Mouse (Mus musculus): Measurements from ENCODE around the gene Poldip2.

The Poldip2 gene

DNA sequence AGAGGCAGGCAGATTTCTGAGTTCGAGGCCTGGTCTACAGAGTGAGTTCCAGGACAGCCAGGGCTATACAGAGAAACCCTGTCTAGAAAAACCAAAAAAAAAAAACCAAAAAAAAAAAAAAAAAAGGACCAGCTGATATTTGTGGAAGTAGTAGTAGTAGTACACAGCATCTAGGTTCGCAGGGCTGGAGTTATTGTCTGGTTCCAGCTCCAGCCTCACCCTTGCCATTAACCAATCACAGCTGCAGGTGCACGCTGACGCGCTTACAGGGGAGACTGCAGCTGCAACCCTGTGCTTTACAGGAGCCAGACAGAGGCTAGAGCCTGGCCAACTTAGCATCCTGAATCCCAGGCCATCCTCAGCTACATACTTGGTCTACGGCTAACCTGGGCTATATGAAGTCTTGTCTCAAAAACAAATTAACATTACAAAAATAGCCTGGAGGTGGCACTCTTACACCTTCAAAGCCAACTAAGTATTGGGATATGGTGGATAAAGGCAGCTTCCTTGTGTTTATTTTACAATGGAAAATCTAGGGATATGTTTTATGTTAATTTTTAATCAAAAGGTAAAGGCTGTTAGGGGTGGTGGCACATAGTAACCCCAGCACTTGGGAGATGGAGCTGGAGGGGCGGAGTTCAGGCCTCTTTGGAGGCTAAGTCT, 32.6 kb downstream of the Poldip2 start:
- DNase-seq (ENCODE audit: low read depth, low spot score) = no peak

DNA sequence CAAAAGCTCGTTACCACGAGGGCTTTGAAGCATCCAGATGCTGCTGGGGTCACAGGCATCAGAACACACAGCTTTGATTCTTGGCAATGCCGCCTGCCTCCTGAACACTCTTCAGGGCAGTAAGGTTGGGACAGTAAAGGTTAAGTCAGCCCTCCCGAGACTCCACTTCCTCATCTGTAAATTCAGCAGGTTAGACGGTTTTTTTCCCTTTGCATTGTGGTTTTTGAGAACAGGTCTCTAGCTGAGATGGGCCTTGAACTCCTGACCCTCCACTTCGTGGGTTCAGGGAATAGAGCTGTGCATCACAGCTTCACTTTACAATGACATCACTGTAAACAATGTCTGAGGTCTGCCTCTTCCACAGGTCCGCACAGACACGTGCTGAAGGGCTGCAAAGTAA, 33.2 kb downstream of the Poldip2 start:
- DNase-seq (ENCODE audit: low read depth, low spot score) = no peak

DNA sequence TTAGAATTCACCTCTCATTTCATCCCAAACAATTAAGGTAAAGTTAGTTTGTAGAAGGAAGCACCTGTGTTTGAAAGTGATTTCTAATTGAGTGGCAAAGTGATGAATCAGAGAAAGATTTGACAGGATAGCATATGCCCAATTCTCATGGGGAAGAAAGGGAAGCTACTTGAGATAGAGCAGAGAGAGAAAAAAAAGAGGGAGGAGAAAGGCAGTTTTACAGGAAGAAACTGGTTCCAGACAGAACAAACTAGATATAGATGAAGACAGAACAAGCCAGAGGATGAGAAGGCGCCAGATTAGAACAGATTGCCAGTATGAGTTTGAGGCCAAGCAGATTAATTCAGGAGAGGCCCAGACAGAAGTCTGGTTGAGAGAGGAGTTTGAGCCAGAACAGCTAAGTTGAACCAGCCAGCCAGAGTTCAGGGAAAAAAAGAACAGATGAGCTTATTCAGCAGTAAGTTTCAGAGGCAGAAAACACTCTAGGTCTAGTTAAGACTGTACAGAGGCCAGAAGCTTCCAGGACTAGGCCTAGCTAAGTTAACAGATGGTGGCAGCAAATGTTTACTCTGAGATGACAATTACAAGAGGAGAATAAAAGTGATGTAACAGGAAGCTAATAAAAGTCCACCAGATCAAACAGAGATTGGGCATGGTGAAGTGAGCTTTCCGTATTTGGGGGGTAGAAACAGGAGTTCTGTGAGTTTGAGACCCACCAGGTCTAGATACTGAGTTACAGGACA, 35.9 kb downstream of the Poldip2 start:
- no peak for DNase-seq (ENCODE audit: low read depth, low spot score)

DNA sequence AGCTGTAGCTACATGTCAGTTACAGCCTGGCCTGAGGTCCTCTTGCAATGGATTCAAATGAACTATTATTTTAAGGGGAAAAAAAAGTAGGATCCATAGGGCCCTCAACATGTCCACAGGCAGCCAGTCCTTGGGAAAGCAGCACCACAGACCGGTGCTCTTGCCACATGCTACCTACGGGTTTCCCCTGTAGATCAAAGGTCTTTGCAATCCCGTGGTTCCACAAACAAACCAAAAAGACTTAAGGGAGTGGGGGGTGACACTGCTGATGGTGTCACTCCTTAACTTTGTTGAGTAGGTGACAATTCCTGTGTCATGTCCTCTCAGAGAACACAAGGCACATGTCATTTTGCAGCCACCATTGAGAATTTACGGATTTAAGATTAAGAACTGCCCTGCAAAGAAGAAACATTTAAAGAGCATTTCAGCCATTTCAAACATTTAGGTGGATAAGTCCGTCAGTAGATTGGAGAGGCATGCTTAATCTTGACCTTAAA, 37.5 kb downstream of the Poldip2 start:
- no peak for DNase-seq (ENCODE audit: low read depth, low spot score)

- DNase-seq (ENCODE audit: low read depth, low spot score) = peak; percentile 88
These were observed 38.4 kb downstream of the Poldip2 start, which contains the start of gene Tmem97 for GRCm38 (mm10) chr11:78550168-78551058. Tmem97 (minus strand) TSS chr11:78550777.

- no peak for DNase-seq (ENCODE audit: low read depth, low spot score)
These were observed 39.0 kb downstream of the Poldip2 start for GRCm38 (mm10) chr11:78551059-78551398.

GRCm38 (mm10) chr11:78555623-78556022, 43.6 kb downstream of the Poldip2 start:
- DNase-seq (ENCODE audit: low read depth, low spot score) = no peak

DNA sequence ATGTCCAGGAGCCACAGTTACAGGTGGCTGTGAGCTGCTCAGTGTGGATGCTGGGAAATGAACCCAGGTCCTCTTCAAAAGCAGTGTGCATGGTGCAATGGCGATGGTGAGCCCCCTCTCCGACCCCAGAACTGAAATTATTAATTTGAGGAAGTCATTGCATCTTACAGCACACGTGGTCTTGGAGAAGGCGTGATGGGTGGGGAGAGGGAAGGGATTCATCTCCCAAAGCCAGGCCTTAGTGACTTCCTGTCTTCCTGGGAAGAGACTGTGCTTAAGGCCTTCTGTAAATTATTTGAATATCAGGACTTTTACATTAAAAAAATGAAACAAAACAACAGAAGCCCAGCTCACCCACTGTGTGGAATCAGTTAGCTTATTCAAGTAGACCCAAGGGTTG, 44.1 kb downstream of the Poldip2 start:
- no peak for DNase-seq (ENCODE audit: low read depth, low spot score)

GRCm38 (mm10) chr11:78557241-78557640, 45.2 kb downstream of the Poldip2 start:
- no peak for DNase-seq (ENCODE audit: low read depth, low spot score)

- DNase-seq (ENCODE audit: low read depth, low spot score) = peak; percentile 71
These were observed 48.5 kb downstream of the Poldip2 start for GRCm38 (mm10) chr11:78560447-78560846.

DNA sequence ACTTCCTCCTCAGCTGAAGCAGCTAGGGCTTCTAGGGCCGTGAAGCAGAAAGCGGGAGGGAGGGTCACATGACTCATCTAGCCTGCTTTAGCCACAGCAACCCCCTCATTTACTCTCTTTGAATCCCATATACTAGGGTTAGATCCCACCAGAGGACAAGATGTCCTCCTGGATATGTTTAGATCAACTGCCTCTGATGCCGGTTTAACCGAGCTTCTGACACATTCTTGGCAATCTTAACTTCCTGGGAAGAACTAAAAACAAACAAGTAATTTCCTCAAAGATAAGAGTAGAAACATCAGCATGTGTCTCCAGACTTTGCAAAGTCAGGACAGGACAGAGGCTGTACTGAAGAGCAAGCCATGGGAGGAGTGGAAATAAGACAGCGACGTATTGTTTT, 54.8 kb downstream of the Poldip2 start:
- DNase-seq (ENCODE audit: low read depth, low spot score) = no peak

DNA sequence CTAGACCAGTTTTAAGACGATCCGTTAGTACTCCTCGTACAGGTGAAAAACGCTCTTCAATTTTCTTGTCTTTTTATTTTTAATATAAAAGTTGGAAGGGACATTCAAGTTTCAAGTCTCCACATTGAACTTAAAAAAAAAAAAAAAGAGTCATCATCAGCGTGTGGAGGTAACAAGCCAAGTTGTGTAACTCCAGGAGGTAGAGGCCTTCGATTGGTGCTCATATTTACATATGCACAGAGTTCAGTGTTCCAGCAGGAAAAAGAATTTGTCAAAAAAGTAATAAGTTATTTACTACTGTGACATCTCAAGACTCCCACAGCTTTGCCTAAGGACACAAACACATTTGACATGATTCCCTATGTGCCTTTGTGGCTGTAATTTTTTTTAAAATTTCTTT, 55.6 kb downstream of the Poldip2 start:
- DNase-seq (ENCODE audit: low read depth, low spot score) = no peak

DNA sequence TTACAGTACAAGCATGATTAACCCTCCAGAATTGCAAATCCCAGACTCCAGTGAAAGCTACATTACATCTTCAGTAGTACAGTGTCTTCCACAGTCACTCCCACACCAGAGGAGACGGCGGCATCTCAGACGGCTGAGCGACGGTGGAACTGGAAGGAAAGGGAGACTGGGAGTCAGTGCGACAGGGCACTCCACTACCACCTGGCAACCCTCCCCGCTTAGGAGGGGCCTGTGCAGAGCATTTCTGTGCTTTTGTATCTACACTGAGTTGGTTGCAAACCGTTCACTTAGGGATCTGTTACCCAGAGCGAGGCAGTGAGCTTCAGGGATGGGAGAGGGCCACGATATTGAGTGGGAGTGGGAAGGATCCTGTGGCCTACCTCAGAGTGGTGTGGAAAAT, 56.8 kb downstream of the Poldip2 start:
- DNase-seq (ENCODE audit: low read depth, low spot score) = no peak

GRCm38 (mm10) chr11:78569806-78570205, 57.8 kb downstream of the Poldip2 start:
- DNase-seq (ENCODE audit: low read depth, low spot score) = no peak

- no peak for DNase-seq (ENCODE audit: low read depth, low spot score)
These were observed 59.4 kb downstream of the Poldip2 start for GRCm38 (mm10) chr11:78571441-78571840.

DNA sequence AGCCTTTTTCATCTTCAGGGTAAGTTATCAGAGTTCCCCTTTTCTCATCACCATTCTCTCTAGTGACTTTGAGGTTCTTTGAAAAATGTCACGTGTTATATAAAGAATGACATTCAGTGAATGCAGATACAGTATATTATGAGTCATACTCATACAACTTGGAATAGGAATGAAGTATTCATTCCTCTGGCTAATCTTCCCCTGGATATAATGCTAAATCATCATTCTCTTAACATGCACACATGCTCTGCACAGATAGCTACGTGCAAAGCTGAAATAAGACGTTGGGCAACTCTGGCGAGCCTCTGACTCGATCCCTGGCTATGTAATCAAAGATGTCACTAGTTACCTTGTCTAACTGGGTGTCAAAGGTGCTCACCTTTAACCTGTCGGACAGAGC, 59.9 kb downstream of the Poldip2 start:
- no peak for DNase-seq (ENCODE audit: low read depth, low spot score)

Data from retina, postnatal 7 days (tissue).